Mouse (Mus musculus): Measurements from ENCODE around the gene F2rl2. TPM values are rescaled to one million over a fixed set of nuclear protein-coding genes. Genes with fewer than 3 reads are reported as not detected.

The F2rl2 gene
- polyA plus RNA-seq, 1 experiment from 2014 or later: 2.0 TPM

GRCm38 (mm10) chr13:95747541-95747940 is 50.9 kb downstream of the F2rl2 start:
- Histone ChIP-seq H3K27ac (replicated peaks) (no peak overlapping the region), H3K9me3 (no peaks in the 10 kb centered on the region), H3K4me3 (no peak overlapping the region), H3K4me1 (peaks cover 7% of the 10 kb centered on the region), H3K36me3 (replicated peaks) (peaks cover 12% of the 10 kb centered on the region), H3K27me3 (replicated peaks; ENCODE audit: low read depth, poor library complexity, severe bottlenecking) (no peaks in the 10 kb centered on the region)
- no peak for DNase-seq (ENCODE audit: low spot score)
- WGBS: 87% methylated on average over 11 of the region's 11 CpGs

Other genes starting within 250 kb of the F2rl2 start
- gene S100z, start 218.1 kb upstream of the F2rl2 start, polyA plus RNA-seq (2016; fragmentation: Nextera tagmentation; extraction: Ambion mirVana): 0.60 TPM in 1 of 2 replicates, not detected in the other
- gene F2rl1, start 171.6 kb upstream of the F2rl2 start, polyA plus RNA-seq (2016; fragmentation: Nextera tagmentation; extraction: Ambion mirVana): 0.15 and 0.19 TPM in 2 replicates
- gene F2r, start 78.4 kb upstream of the F2rl2 start, polyA plus RNA-seq (2016; fragmentation: Nextera tagmentation; extraction: Ambion mirVana): 120 and 127 TPM in 2 replicates
- gene Iqgap2, start 195.1 kb downstream of the F2rl2 start, polyA plus RNA-seq (2016; fragmentation: Nextera tagmentation; extraction: Ambion mirVana): 11.0 and 11.1 TPM in 2 replicates